Mouse (Mus musculus) CH12.LX (cell line): ENCODE results near the gene Ormdl2. TPM values are rescaled to one million over a fixed set of nuclear protein-coding genes. Genes with fewer than 3 reads are reported as not detected.

Source experiments
- DNase-seq: peaks from one replicate; pipeline ENCODE4 v3.0.0-alpha.2; 2013; ENCODE audit errors: extremely low read depth
- H3K27ac ChIP-seq: 2 replicates; pipeline ENCODE4 v1.5.1; 2012; ENCODE audit warnings: low read depth, mild to moderate bottlenecking, control low read depth, moderate library complexity; ENCODE audit not compliant: insufficient read depth
- H3K27me3 ChIP-seq: replicated peaks from 2 replicates; pipeline ENCODE3; 2012; ENCODE audit warnings: inconsistent platforms
- H3K36me3 ChIP-seq, 2 experiments: replicated peaks in 1 of 2; 2 replicates each; pipeline versions ENCODE3 to v1.6.1; 2012; ENCODE audit warnings: inconsistent platforms in 1 of 2, low read length in 1 of 2, mild to moderate bottlenecking in 1 of 2, mixed read lengths in 1 of 2, moderate library complexity in 1 of 2; ENCODE audit not compliant: control insufficient read depth in 1 of 2, insufficient read depth in 1 of 2
- H3K4me1 ChIP-seq, 2 experiments: 2 replicates each; pipeline ENCODE4 v1.6.1; 2012; ENCODE audit warnings: inconsistent platforms in 1 of 2, moderate library complexity in 1 of 2; ENCODE audit not compliant: insufficient read depth in 2 of 2, control insufficient read depth in 1 of 2
- H3K4me2 ChIP-seq: 2 replicates; pipeline ENCODE4 v1.6.1; 2012; ENCODE audit warnings: low read depth, mild to moderate bottlenecking, control low read depth; ENCODE audit not compliant: poor library complexity, insufficient read depth, severe bottlenecking
- H3K4me3 ChIP-seq, 3 experiments: fragments of 150-350 bp in 1 of 3; sonication (generic) in 1 of 3; replicated peaks in 1 of 3; 2 replicates each; pipeline versions ENCODE3 to v1.5.1; 2011 to 2012; ENCODE audit warnings: low read depth in 2 of 3, low read length in 2 of 3, mild to moderate bottlenecking in 2 of 3, moderate library complexity in 2 of 3, control low read depth in 1 of 3, improper control_type of control experiment in 1 of 3, inconsistent platforms in 1 of 3, mixed read lengths in 1 of 3; ENCODE audit not compliant: poor library complexity in 1 of 3
- H3K79me2 ChIP-seq: replicated peaks from 2 replicates; pipeline ENCODE4 v1.6.1; 2012; ENCODE audit warnings: mild to moderate bottlenecking, moderate library complexity; ENCODE audit not compliant: control insufficient read depth, poor library complexity, insufficient read depth, severe bottlenecking; ENCODE audit errors: extremely low read depth
- H3K9ac ChIP-seq: 2 replicates; pipeline ENCODE4 v1.6.1; 2012; ENCODE audit warnings: low read depth, mild to moderate bottlenecking, control low read depth, moderate library complexity; ENCODE audit not compliant: insufficient read depth
- H3K9me3 ChIP-seq: replicated peaks from 2 replicates; pipeline ENCODE3; 2012; ENCODE audit warnings: low read length, inconsistent platforms, mixed read lengths
- BHLHE40 ChIP-seq: IDR thresholded peaks from 2 replicates; pipeline ENCODE4 v1.6.1; 2011; ENCODE audit warnings: mild to moderate bottlenecking, low read depth, low read length, improper control_type of control experiment
- CHD1 ChIP-seq: IDR thresholded peaks from 2 replicates; pipeline ENCODE4 v1.6.1; 2012; ENCODE audit warnings: low read depth, low read length, improper control_type of control experiment, inconsistent platforms
- CTCF ChIP-seq, 2 experiments: IDR thresholded peaks in 1 of 2; conservative IDR thresholded peaks in 1 of 2; 2 replicates each; pipeline ENCODE4 v1.5.1; 2011 to 2012; ENCODE audit warnings: low read depth in 2 of 2, low read length in 2 of 2, improper control_type of control experiment in 1 of 2, inconsistent platforms in 1 of 2, mild to moderate bottlenecking in 1 of 2, moderate library complexity in 1 of 2
- E2F4 ChIP-seq: IDR thresholded peaks from 2 replicates; pipeline ENCODE4 v1.6.1; 2011; ENCODE audit warnings: low read depth, low read length, improper control_type of control experiment; ENCODE audit not compliant: insufficient replicate concordance
- ETS1 ChIP-seq: conservative IDR thresholded peaks from 2 replicates; pipeline ENCODE4 v1.6.1; 2012; ENCODE audit warnings: low read depth, mild to moderate bottlenecking, inconsistent platforms, low read length, improper control_type of control experiment, moderate library complexity
- JUN ChIP-seq: IDR thresholded peaks from 2 replicates; pipeline ENCODE4 v1.6.1; 2011; ENCODE audit warnings: low read depth, mild to moderate bottlenecking, low read length, improper control_type of control experiment, moderate library complexity; ENCODE audit not compliant: insufficient read depth
- MAX ChIP-seq: IDR thresholded peaks from 2 replicates; pipeline ENCODE4 v1.6.1; 2011; ENCODE audit warnings: low read length, improper control_type of control experiment
- NELFE ChIP-seq: IDR thresholded peaks from 2 replicates; pipeline ENCODE4 v1.6.1; 2011; ENCODE audit warnings: low read depth, low read length, improper control_type of control experiment
- NRF1 ChIP-seq: IDR thresholded peaks from 2 replicates; pipeline ENCODE4 v1.6.1; 2014; ENCODE audit warnings: low read depth, mild to moderate bottlenecking, inconsistent platforms, low read length, improper control_type of control experiment, moderate library complexity
- PAX5 ChIP-seq: IDR thresholded peaks from 2 replicates; pipeline ENCODE4 v1.6.1; 2012; ENCODE audit warnings: low read length, inconsistent platforms, mixed read lengths
- RAD21 ChIP-seq: IDR thresholded peaks from 2 replicates; pipeline ENCODE4 v1.6.1; 2011; ENCODE audit warnings: low read depth, mild to moderate bottlenecking, low read length, improper control_type of control experiment, moderate library complexity
- SIN3A ChIP-seq: IDR thresholded peaks from 2 replicates; pipeline ENCODE4 v1.6.1; 2012; ENCODE audit warnings: low read length, improper control_type of control experiment, inconsistent platforms
- SMC3 ChIP-seq: IDR thresholded peaks from 2 replicates; pipeline ENCODE4 v1.6.1; 2011; ENCODE audit warnings: low read depth, low read length, improper control_type of control experiment
- UBTF ChIP-seq: IDR thresholded peaks from 2 replicates; pipeline ENCODE4 v1.6.1; 2012; ENCODE audit warnings: low read depth, mild to moderate bottlenecking, inconsistent platforms, low read length, improper control_type of control experiment, moderate library complexity
- USF1 ChIP-seq: IDR thresholded peaks from 2 replicates; pipeline ENCODE4 v1.6.1; 2014; ENCODE audit warnings: low read depth, mild to moderate bottlenecking, inconsistent platforms, low read length, improper control_type of control experiment
- USF2 ChIP-seq: conservative IDR thresholded peaks from 2 replicates; pipeline ENCODE4 v1.6.1; 2011; ENCODE audit warnings: low read depth, low read length, improper control_type of control experiment
- ZKSCAN1 ChIP-seq: IDR thresholded peaks from 2 replicates; pipeline ENCODE4 v1.6.1; 2012; ENCODE audit warnings: low read depth, inconsistent platforms, low read length, improper control_type of control experiment, borderline replicate concordance
- ZMIZ1 ChIP-seq: IDR thresholded peaks from 2 replicates; pipeline ENCODE4 v1.6.1; 2012; ENCODE audit warnings: low read depth, mild to moderate bottlenecking, inconsistent platforms, low read length, improper control_type of control experiment
- ZNF384 ChIP-seq: IDR thresholded peaks from 2 replicates; pipeline ENCODE4 v1.6.1; 2012; ENCODE audit warnings: low read depth, low read length, improper control_type of control experiment, inconsistent platforms
- dilution Hi-C: fragments of 300-500 bp; cut with MboI; formaldehyde crosslinking; loops from 2 replicates; pipeline ENCODE4 v1.14.3; 2020; ENCODE audit warnings: low sequenced_read_pairs; ENCODE audit not compliant: extremely low pct_unique_long_range_greater_than_20kb, extremely low pct_ligation_motif_present
- in situ Hi-C: fragments of 300-500 bp; cut with MboI; formaldehyde crosslinking; loops from 3 replicates; pipeline ENCODE4 v1.14.3; 2019; ENCODE audit warnings: low sequenced_read_pairs, low pct_ligation_motif_present, low pct_unique_long_range_greater_than_20kb, mixed read lengths
- polyA plus RNA-seq: library from polyadenylated mRNA; unstranded; fragments of >175 nt; gene quantifications from 2 replicates; pipeline ENCODE4 v1.2.1, GENCODE M21; 2012; ENCODE audit warnings: low read depth; ENCODE audit not compliant: insufficient read length
- total RNA-seq, 2 experiments: library from RNA; depleted of rRNA; stranded (reverse); fragments of 300-350 nt in 1 of 2; fragments of >200 nt in 1 of 2; gene quantifications; 2 replicates each; pipeline ENCODE4 v1.2.3; 2012 to 2014

Ormdl2 gene
- total and polyA plus RNA-seq, 3 experiments, result 56.1 to 116 (median 65.8) TPM

- TF ChIP-seq E2F4, result no peak
- no peak for DNase-seq
- no peak overlapping the region for H3K4me3 ChIP-seq
- H3K4me1 ChIP-seq, result peaks cover 5 to 9% of the 10 kb centered on the region in 2 experiments
- dilution Hi-C loops, result no loop called here
- peaks cover 0 to 28% of the 10 kb centered on the region in 2 experiments for H3K36me3 ChIP-seq
- H3K4me2 ChIP-seq, result no peak overlapping the region
- no peaks in the 10 kb centered on the region for H3K27me3 ChIP-seq
- in situ Hi-C loops, result no loop called here
- H3K27ac ChIP-seq, result no peak overlapping the region
- H3K79me2 ChIP-seq, result peaks cover 13% of the 10 kb centered on the region
- H3K9ac ChIP-seq, result no peak overlapping the region
- no peaks in the 10 kb centered on the region for H3K9me3 ChIP-seq
Measured at GRCm38 (mm10) chr10:128801981-128802495, 19.4 kb downstream of the Ormdl2 start.

GRCm38 (mm10) chr10:128798676-128799075 lies 22.8 kb downstream of the Ormdl2 start:
- Histone ChIP-seq H3K9me3 (no peaks in the 10 kb centered on the region), H3K4me2 (no peak overlapping the region), H3K9ac (no peak overlapping the region), H3K27me3 (no peaks in the 10 kb centered on the region), H3K36me3 (peaks cover 0 to 25% of the 10 kb centered on the region in 2 experiments), H3K79me2 (no peaks in the 10 kb centered on the region), H3K4me1 (peaks cover 8 to 30% of the 10 kb centered on the region in 2 experiments; a peak in 3 of 4 replicates), H3K4me3 (no peak overlapping the region), H3K27ac (no peak overlapping the region)
- DNase-seq, result no peak
- in situ Hi-C loops (no loop called here), dilution Hi-C loops (no loop called here)
- no peak for TF ChIP-seq NRF1
- TF ChIP-seq ZKSCAN1, result no peak
- TF ChIP-seq CHD1, result no peak
- TF ChIP-seq UBTF, result no peak
- no peak for TF ChIP-seq MAX
- no peak for TF ChIP-seq E2F4
- TF ChIP-seq SIN3A, result no peak
- TF ChIP-seq JUN, result no peak
- no peak for TF ChIP-seq PAX5
- TF ChIP-seq ETS1, result no peak
- TF ChIP-seq RAD21, result no peak
- no peak for TF ChIP-seq USF2
- no peak for TF ChIP-seq BHLHE40
- no peak for TF ChIP-seq SMC3
- no peak for TF ChIP-seq CTCF (conservative IDR thresholded peaks at IDR 0.05 in 1 of 2, IDR thresholded peaks at IDR 0.05 in 1 of 2; ENCODE audit: low read depth in 2 of 2, low read length in 2 of 2)
- no peak for TF ChIP-seq USF1
- no peak for TF ChIP-seq ZMIZ1
- TF ChIP-seq NELFE, result no peak
- TF ChIP-seq ZNF384, result no peak
